Mouse (Mus musculus) lung, postnatal 0 days (tissue): Measurements from ENCODE around the gene Inafm2. TPM values are rescaled to one million over a fixed set of nuclear protein-coding genes. Genes with fewer than 3 reads are reported as not detected.
A peak's percentile ranks its signal among the peaks of the same experiment; 100 is the strongest.

Source experiments
- ATAC-seq: fragments of 200-750 bp; cut with Nextera tagmentation; 2 replicates; pipeline ENCODE4 v1.8.0; 2017; ENCODE audit warnings: moderate library complexity
- DNase-seq: peaks from one replicate; pipeline ENCODE4 v3.0.0-alpha.2; 2016; ENCODE audit warnings: low spot score
- H3K27ac ChIP-seq: fragments of 300-500 bp; sonication (generic); 2 replicates; pipeline ENCODE4 v1.5.1; 2014; ENCODE audit warnings: antibody characterized with exemption, mild to moderate bottlenecking, low read length, mixed read lengths
- H3K27me3 ChIP-seq: fragments of 300-500 bp; sonication (generic); replicated peaks from 2 replicates; pipeline ENCODE4 v1.6.1; 2014; ENCODE audit warnings: low read length, mixed read lengths; ENCODE audit not compliant: insufficient read depth
- H3K36me3 ChIP-seq: fragments of 300-500 bp; sonication (generic); 2 replicates; pipeline ENCODE4 v1.6.1; 2014; ENCODE audit warnings: low read length, mixed read lengths; ENCODE audit not compliant: insufficient read depth
- H3K4me1 ChIP-seq: fragments of 300-500 bp; sonication (generic); 2 replicates; pipeline ENCODE4 v1.6.1; 2014; ENCODE audit warnings: antibody characterized with exemption, low read depth, low read length, mixed read lengths; ENCODE audit not compliant: insufficient read depth
- H3K4me2 ChIP-seq: fragments of 300-500 bp; sonication (generic); replicated peaks from 2 replicates; pipeline ENCODE4 v1.6.1; 2014; ENCODE audit warnings: low read depth, mild to moderate bottlenecking, low read length, moderate library complexity, mixed read lengths
- H3K4me3 ChIP-seq: fragments of 300-500 bp; sonication (generic); 2 replicates; pipeline ENCODE4 v1.5.1; 2014; ENCODE audit warnings: low read depth, low read length
- H3K9ac ChIP-seq: fragments of 300-500 bp; sonication (generic); replicated peaks from 2 replicates; pipeline ENCODE4 v1.6.1; 2014; ENCODE audit warnings: low read depth, mild to moderate bottlenecking
- H3K9me3 ChIP-seq: fragments of 300-500 bp; sonication (generic); 2 replicates; pipeline ENCODE4 v1.6.1; 2016; ENCODE audit warnings: low read length, mixed read lengths
- CTCF ChIP-seq: IDR thresholded peaks from 2 replicates; pipeline ENCODE4 v1.5.1; 2016; ENCODE audit warnings: antibody characterized with exemption, mild to moderate bottlenecking
- EP300 ChIP-seq: IDR thresholded peaks from 2 replicates; pipeline ENCODE4 v1.6.1; 2016; ENCODE audit warnings: antibody characterized with exemption, mild to moderate bottlenecking, control low read depth
- WGBS: fragments of 180-500 bp; shearing (Covaris S2); extraction: QIAGEN DNeasy Blood & Tissue Kit; methylation state at CpG from one replicate; pipeline ENCODE4 v1.1.7; 2014; 5-methylcytosine and 5-hydroxymethylcytosine counted together
- polyA plus RNA-seq: library from polyadenylated mRNA; unstranded; fragments of >200 nt; fragmentation: Nextera tagmentation; extraction: Ambion mirVana; gene quantifications from 2 replicates; pipeline ENCODE4 v1.2.1, GENCODE M21; 2015

Inafm2 gene
- polyA plus RNA-seq, 1 experiment from 2014 or later: 34.5 TPM

DNA sequence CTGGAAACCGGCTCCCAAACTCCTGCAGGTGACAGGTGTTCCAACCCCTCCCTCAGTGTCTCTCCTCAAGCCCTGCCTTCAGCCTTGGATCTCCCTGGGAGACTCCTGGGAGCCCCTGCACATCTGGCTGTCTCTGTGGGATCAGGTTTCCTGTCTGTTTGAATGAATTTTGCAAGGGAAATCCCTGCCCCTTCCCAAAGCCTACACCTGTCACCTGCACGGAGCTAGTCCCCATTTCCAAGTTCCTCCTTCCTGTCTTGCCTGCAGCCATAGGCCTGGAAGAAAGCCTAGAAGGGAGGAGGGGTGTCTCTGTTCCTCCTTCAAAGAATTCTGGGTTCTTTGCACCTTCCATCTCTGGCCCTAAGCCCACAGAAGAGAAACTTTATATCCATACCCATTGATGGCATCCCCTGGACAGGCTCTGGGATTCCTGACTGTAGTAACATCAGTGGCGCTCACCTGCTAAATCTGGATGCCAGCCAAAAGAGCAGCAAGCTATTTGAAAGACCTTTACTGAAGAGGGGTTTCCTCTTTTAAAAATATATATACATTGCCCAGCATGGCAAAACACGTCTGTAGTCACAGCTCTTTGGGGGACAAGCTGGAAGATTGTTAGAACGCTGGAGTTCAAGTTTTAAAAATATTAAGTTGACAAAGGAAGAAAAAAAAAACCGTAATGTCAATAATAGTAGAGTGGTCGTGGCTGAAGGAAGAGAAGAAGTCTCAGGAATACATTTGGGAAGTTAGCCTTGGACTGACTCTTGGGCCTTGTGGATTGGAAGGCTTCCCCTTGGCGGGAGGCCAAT, 15.5 kb upstream of the Inafm2 start:
- no peaks in the 10 kb centered on the region for H3K9me3 ChIP-seq
- no peak for DNase-seq

DNA sequence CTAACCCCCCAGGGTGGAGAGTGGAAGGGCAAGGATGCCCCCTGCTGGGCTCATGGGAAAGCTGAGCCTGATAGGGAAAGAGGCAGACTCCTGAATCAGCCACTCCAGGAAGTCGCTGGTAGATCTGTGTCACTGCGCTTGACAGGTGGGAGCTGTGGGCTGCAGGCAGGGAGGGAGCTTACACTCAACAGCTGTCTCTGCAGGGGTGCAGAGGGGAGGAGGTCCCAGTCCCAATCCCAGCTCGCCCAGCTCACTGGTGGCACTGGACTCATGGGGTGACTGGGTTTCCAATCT, 15.0 kb upstream of the Inafm2 start:
- Histone ChIP-seq H3K9me3 (no peaks in the 10 kb centered on the region), H3K9ac (no peak overlapping the region), H3K36me3 (no peaks in the 10 kb centered on the region), H3K4me1 (peaks cover 12% of the 10 kb centered on the region; the same call in 1 of the 2 replicates), H3K27ac (no peak overlapping the region), H3K4me2 (no peak overlapping the region), H3K4me3 (no peak overlapping the region), H3K27me3 (no peaks in the 10 kb centered on the region)
- DNase-seq (peak; percentile 61), ATAC-seq (peak; percentile 37)
- 5% methylated on average over 3 of the region's 3 CpGs for WGBS
- no peak for TF ChIP-seq EP300
- TF ChIP-seq CTCF: peak; percentile 90

More for the DNA sequence above, 15.5 kb upstream of the Inafm2 start:
- TF ChIP-seq EP300: no peak
- no peak for TF ChIP-seq CTCF
- Histone ChIP-seq H3K4me1 (peaks cover 12% of the 10 kb centered on the region; the same call in 1 of the 2 replicates), H3K36me3 (no peaks in the 10 kb centered on the region), H3K27ac (no peak overlapping the region), H3K27me3 (no peaks in the 10 kb centered on the region), H3K4me3 (no peak overlapping the region), H3K9ac (no peak overlapping the region), H3K4me2 (no peak overlapping the region)
- 19% methylated on average over 8 of the region's 8 CpGs for WGBS
- ATAC-seq: no peak

DNA sequence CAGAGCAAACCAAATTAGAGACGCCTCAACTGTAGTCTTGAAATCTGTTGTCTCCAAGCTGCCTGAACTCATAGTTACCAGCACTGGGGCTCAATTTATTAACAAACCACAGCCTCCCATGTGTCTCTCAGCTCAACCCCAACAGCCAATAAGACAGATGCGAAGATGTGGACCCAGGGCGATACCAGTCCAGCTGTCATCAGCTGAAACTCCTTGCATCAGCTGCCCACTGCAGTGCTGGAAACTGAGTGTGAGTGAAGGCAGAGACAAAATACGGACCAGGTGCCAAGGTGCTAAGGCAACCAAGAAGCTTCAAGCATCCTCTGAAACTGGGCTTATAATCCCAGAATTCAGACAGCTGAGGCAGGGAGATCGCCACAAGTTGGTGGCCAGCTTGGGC, 13.6 kb upstream of the Inafm2 start:
- Histone ChIP-seq H3K27ac (no peak overlapping the region), H3K4me3 (no peak overlapping the region), H3K36me3 (no peaks in the 10 kb centered on the region), H3K4me1 (peaks cover 12% of the 10 kb centered on the region; the same call in 1 of the 2 replicates), H3K9me3 (no peaks in the 10 kb centered on the region), H3K27me3 (no peaks in the 10 kb centered on the region), H3K9ac (no peak overlapping the region), H3K4me2 (no peak overlapping the region)
- ATAC-seq (no peak), DNase-seq (no peak)
- TF ChIP-seq CTCF: no peak
- TF ChIP-seq EP300: no peak
- 76% methylated on average over 5 of the region's 5 CpGs for WGBS

DNA sequence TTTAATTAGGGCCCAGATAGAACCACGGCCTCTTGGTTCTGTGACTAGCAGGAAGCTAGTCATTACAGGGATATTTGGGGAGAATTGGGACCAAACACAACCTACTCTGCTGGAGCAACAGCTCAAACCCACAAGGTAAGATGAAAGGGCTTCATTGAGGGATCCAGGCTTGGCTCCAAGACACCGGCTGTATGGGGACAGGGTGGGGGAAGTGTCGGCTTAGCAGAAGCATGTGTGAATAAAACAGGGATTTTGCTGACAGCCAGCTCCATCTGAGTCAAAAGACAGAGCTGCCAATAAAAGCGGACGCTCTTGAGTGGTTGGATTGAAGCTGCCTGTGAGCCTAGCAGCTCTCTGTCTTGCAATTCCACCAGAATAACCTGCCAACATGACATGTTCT, 12.2 kb upstream of the Inafm2 start:
- H3K4me1 ChIP-seq: peaks cover 4% of the 10 kb centered on the region; the same call in 1 of the 2 replicates
- H3K9ac ChIP-seq: no peak overlapping the region
- ATAC-seq (no peak), DNase-seq (no peak)
- H3K27ac ChIP-seq: no peak overlapping the region
- H3K36me3 ChIP-seq: no peaks in the 10 kb centered on the region
- 59% methylated on average over 5 of the region's 5 CpGs for WGBS
- no peak overlapping the region for H3K4me3 ChIP-seq
- H3K4me2 ChIP-seq: no peak overlapping the region
- no peaks in the 10 kb centered on the region for H3K27me3 ChIP-seq
- TF ChIP-seq EP300 (no peak), CTCF (no peak)
- H3K9me3 ChIP-seq: no peaks in the 10 kb centered on the region

DNA sequence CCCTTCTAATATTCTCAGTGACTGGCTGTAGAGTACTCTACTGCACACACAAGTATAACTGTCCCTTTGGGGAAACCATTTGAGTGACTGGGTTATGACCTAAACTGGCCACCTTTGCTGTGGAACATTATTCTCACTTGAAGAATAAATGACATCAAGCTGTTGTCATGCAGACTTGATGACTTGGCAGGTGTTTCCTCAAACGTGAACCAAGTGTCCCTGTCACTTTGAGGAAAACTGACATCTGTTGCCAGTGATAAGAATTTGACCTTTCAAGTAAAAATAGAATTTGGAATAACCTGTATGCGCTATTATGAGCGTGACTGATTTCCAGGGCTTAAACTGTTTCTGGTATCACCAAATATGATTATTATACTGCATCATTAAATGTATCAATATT, 5.2 kb upstream of the Inafm2 start:
- no peak for TF ChIP-seq EP300
- no peak for TF ChIP-seq CTCF
- Histone ChIP-seq H3K4me2 (no peak overlapping the region), H3K4me3 (no peak overlapping the region), H3K27ac (no peak overlapping the region), H3K9ac (no peak overlapping the region), H3K9me3 (no peaks in the 10 kb centered on the region), H3K27me3 (no peaks in the 10 kb centered on the region), H3K36me3 (no peaks in the 10 kb centered on the region), H3K4me1 (peaks cover 8% of the 10 kb centered on the region; the same call in 1 of the 2 replicates)
- 45% methylated on average over 3 of the region's 3 CpGs for WGBS
- DNase-seq (no peak), ATAC-seq (no peak)

DNA sequence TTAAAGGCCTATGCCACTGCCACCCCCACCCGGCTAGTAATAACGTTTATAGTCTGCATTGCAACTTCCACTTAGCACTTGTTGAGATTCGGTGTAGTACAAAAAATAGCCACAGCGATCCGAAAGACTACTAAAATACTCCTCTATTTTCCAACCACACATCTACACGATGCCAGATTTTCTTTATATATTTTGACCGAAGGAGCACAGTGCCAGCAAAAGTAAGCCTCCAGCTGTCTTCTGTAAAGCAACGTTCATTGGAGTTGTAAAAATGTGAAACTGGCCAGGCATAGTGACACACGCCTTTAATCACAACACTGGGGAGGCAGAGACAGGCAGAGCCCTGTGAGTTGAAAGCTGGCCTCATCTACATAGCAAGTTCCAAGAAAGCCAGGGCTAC, 4.4 kb upstream of the Inafm2 start:
- Histone ChIP-seq H3K36me3 (no peaks in the 10 kb centered on the region), H3K4me2 (no peak overlapping the region), H3K9me3 (no peaks in the 10 kb centered on the region), H3K27me3 (no peaks in the 10 kb centered on the region), H3K4me3 (no peak overlapping the region), H3K27ac (no peak overlapping the region), H3K4me1 (peaks cover 9% of the 10 kb centered on the region; the same call in 1 of the 2 replicates), H3K9ac (no peak overlapping the region)
- WGBS: 52% methylated on average over 9 of the region's 9 CpGs
- ATAC-seq (no peak), DNase-seq (no peak)
- TF ChIP-seq EP300 (no peak), CTCF (no peak)
